Mouse (Mus musculus): ENCODE measurements around the gene Vmn1r213. TPM values are rescaled to one million over a fixed set of nuclear protein-coding genes. Genes with fewer than 3 reads are reported as not detected.

Vmn1r213 gene
- total RNA-seq (2014; rRNA removed): not detected in 2 replicates
- not detected in 2 replicates for polyA plus RNA-seq (2012; rRNA removed)

GRCm38 (mm10) chr13:23007356-23007755 lies at the start of gene Vmn1r213:
Gene Vmn1r213, plus strand, starts transcription at chr13:23007656.
- no peak for DNase-seq (ENCODE audit: extremely low read depth, low read depth, low spot score)
- H3K27ac ChIP-seq (replicated peaks; ENCODE audit: insufficient read depth, low read depth, low read length): no peak within 1 kb of the TSS
- no peak within 1 kb of the TSS for H3K9ac ChIP-seq (ENCODE audit: low read depth, low read length)
- H3K36me3 ChIP-seq (ENCODE audit: control insufficient read depth, insufficient read depth, low read length): no peaks in the 10 kb centered on the region
- H3K4me3 ChIP-seq (ENCODE audit: insufficient read depth, low read depth, low read length): no peak within 1 kb of the TSS
- TF ChIP-seq CTCF (IDR thresholded peaks at IDR 0.05; ENCODE audit: low read depth, low read length) (no peak), POLR2A (IDR thresholded peaks at IDR 0.05; ENCODE audit: extremely low read depth, insufficient read depth, low read length) (no peak)
- no peaks in the 10 kb centered on the region for H3K4me1 ChIP-seq (ENCODE audit: control insufficient read depth, insufficient read depth, low read length)
- WGBS: 60% methylated on average over 1 of the region's 1 CpGs
- H3K79me2 ChIP-seq (ENCODE audit: control insufficient read depth, insufficient read depth, low read length): no peaks in the 10 kb centered on the region
- no peaks in the 10 kb centered on the region for H3K27me3 ChIP-seq (ENCODE audit: control insufficient read depth, insufficient read depth, low read length)

- Histone ChIP-seq H3K4me1 (ENCODE audit: control insufficient read depth, insufficient read depth, low read length) (no peaks in the 10 kb centered on the region), H3K27me3 (ENCODE audit: control insufficient read depth, insufficient read depth, low read length) (no peaks in the 10 kb centered on the region), H3K27ac (replicated peaks; ENCODE audit: insufficient read depth, low read depth, low read length) (no peak overlapping the region), H3K4me3 (ENCODE audit: insufficient read depth, low read depth, low read length) (no peak overlapping the region), H3K79me2 (ENCODE audit: control insufficient read depth, insufficient read depth, low read length) (no peaks in the 10 kb centered on the region), H3K36me3 (ENCODE audit: control insufficient read depth, insufficient read depth, low read length) (no peaks in the 10 kb centered on the region), H3K9ac (ENCODE audit: low read depth, low read length) (no peak overlapping the region)
- DNase-seq (ENCODE audit: extremely low read depth, low read depth, low spot score): no peak
- no peak for TF ChIP-seq CTCF (IDR thresholded peaks at IDR 0.05; ENCODE audit: low read depth, low read length)
- no peak for TF ChIP-seq POLR2A (IDR thresholded peaks at IDR 0.05; ENCODE audit: extremely low read depth, insufficient read depth, low read length)
- WGBS: 81% methylated on average over 11 of the region's 11 CpGs
These were observed 17.1 kb upstream of the Vmn1r213 start for GRCm38 (mm10) chr13:22990214-22990891.

- H3K36me3 ChIP-seq (ENCODE audit: control insufficient read depth, insufficient read depth, low read length): no peaks in the 10 kb centered on the region
- H3K79me2 ChIP-seq (ENCODE audit: control insufficient read depth, insufficient read depth, low read length): no peaks in the 10 kb centered on the region
- DNase-seq (ENCODE audit: extremely low read depth, low read depth, low spot score): no peak
- no peak overlapping the region for H3K4me3 ChIP-seq (ENCODE audit: insufficient read depth, low read depth, low read length)
- no peak overlapping the region for H3K27ac ChIP-seq (replicated peaks; ENCODE audit: insufficient read depth, low read depth, low read length)
- WGBS: 7% methylated on average over 1 of the region's 1 CpGs
- H3K9ac ChIP-seq (ENCODE audit: low read depth, low read length): no peak overlapping the region
- H3K4me1 ChIP-seq (ENCODE audit: control insufficient read depth, insufficient read depth, low read length): no peaks in the 10 kb centered on the region
- no peaks in the 10 kb centered on the region for H3K27me3 ChIP-seq (ENCODE audit: control insufficient read depth, insufficient read depth, low read length)
- TF ChIP-seq POLR2A (IDR thresholded peaks at IDR 0.05; ENCODE audit: extremely low read depth, insufficient read depth, low read length): no peak
- no peak for TF ChIP-seq CTCF (IDR thresholded peaks at IDR 0.05; ENCODE audit: low read depth, low read length)
These were observed 15.2 kb upstream of the Vmn1r213 start for GRCm38 (mm10) chr13:22992178-22992700.

- Histone ChIP-seq H3K36me3 (ENCODE audit: control insufficient read depth, insufficient read depth, low read length) (no peaks in the 10 kb centered on the region), H3K9ac (ENCODE audit: low read depth, low read length) (no peak overlapping the region), H3K27me3 (ENCODE audit: control insufficient read depth, insufficient read depth, low read length) (no peaks in the 10 kb centered on the region), H3K79me2 (ENCODE audit: control insufficient read depth, insufficient read depth, low read length) (no peaks in the 10 kb centered on the region), H3K4me1 (ENCODE audit: control insufficient read depth, insufficient read depth, low read length) (no peaks in the 10 kb centered on the region), H3K27ac (replicated peaks; ENCODE audit: insufficient read depth, low read depth, low read length) (no peak overlapping the region), H3K4me3 (ENCODE audit: insufficient read depth, low read depth, low read length) (no peak overlapping the region)
- no peak for DNase-seq (ENCODE audit: extremely low read depth, low read depth, low spot score)
- TF ChIP-seq CTCF (IDR thresholded peaks at IDR 0.05; ENCODE audit: low read depth, low read length) (no peak), POLR2A (IDR thresholded peaks at IDR 0.05; ENCODE audit: extremely low read depth, insufficient read depth, low read length) (no peak)
- WGBS: 52% methylated on average over 2 of the region's 2 CpGs
These were observed 14.7 kb upstream of the Vmn1r213 start for GRCm38 (mm10) chr13:22992721-22993120.

GRCm38 (mm10) chr13:23018158-23018557 lies 10.7 kb downstream of the Vmn1r213 start:
- Histone ChIP-seq H3K27me3 (ENCODE audit: control insufficient read depth, insufficient read depth, low read length) (no peaks in the 10 kb centered on the region), H3K27ac (replicated peaks; ENCODE audit: insufficient read depth, low read depth, low read length) (no peak overlapping the region), H3K4me3 (ENCODE audit: insufficient read depth, low read depth, low read length) (no peak overlapping the region), H3K36me3 (ENCODE audit: control insufficient read depth, insufficient read depth, low read length) (no peaks in the 10 kb centered on the region), H3K79me2 (ENCODE audit: control insufficient read depth, insufficient read depth, low read length) (no peaks in the 10 kb centered on the region), H3K9ac (ENCODE audit: low read depth, low read length) (no peak overlapping the region), H3K4me1 (ENCODE audit: control insufficient read depth, insufficient read depth, low read length) (no peaks in the 10 kb centered on the region)
- TF ChIP-seq POLR2A (IDR thresholded peaks at IDR 0.05; ENCODE audit: extremely low read depth, insufficient read depth, low read length) (no peak), CTCF (IDR thresholded peaks at IDR 0.05; ENCODE audit: low read depth, low read length) (no peak)
- no peak for DNase-seq (ENCODE audit: extremely low read depth, low read depth, low spot score)

- no peak overlapping the region for H3K9ac ChIP-seq (ENCODE audit: low read depth, low read length)
- H3K27ac ChIP-seq (replicated peaks; ENCODE audit: insufficient read depth, low read depth, low read length): no peak overlapping the region
- H3K4me1 ChIP-seq (ENCODE audit: control insufficient read depth, insufficient read depth, low read length): no peaks in the 10 kb centered on the region
- no peaks in the 10 kb centered on the region for H3K79me2 ChIP-seq (ENCODE audit: control insufficient read depth, insufficient read depth, low read length)
- no peak for DNase-seq (ENCODE audit: extremely low read depth, low read depth, low spot score)
- H3K36me3 ChIP-seq (ENCODE audit: control insufficient read depth, insufficient read depth, low read length): no peaks in the 10 kb centered on the region
- no peak overlapping the region for H3K4me3 ChIP-seq (ENCODE audit: insufficient read depth, low read depth, low read length)
- H3K27me3 ChIP-seq (ENCODE audit: control insufficient read depth, insufficient read depth, low read length): no peaks in the 10 kb centered on the region
- TF ChIP-seq CTCF (IDR thresholded peaks at IDR 0.05; ENCODE audit: low read depth, low read length): no peak
These were observed 17.4 kb downstream of the Vmn1r213 start for GRCm38 (mm10) chr13:23024812-23025211.
